Mouse (Mus musculus): ENCODE measurements around the gene Smurf2. TPM values are rescaled to one million over a fixed set of nuclear protein-coding genes. Genes with fewer than 3 reads are reported as not detected.
"Not testable (repeated sequence)": the region's sequence is repeated elsewhere in the genome, so short reads cannot be mapped to it uniquely, and the experiment has no call there.

Smurf2 gene
- polyA plus RNA-seq, 2 experiments = 21.2 to 22.1 TPM

DNA sequence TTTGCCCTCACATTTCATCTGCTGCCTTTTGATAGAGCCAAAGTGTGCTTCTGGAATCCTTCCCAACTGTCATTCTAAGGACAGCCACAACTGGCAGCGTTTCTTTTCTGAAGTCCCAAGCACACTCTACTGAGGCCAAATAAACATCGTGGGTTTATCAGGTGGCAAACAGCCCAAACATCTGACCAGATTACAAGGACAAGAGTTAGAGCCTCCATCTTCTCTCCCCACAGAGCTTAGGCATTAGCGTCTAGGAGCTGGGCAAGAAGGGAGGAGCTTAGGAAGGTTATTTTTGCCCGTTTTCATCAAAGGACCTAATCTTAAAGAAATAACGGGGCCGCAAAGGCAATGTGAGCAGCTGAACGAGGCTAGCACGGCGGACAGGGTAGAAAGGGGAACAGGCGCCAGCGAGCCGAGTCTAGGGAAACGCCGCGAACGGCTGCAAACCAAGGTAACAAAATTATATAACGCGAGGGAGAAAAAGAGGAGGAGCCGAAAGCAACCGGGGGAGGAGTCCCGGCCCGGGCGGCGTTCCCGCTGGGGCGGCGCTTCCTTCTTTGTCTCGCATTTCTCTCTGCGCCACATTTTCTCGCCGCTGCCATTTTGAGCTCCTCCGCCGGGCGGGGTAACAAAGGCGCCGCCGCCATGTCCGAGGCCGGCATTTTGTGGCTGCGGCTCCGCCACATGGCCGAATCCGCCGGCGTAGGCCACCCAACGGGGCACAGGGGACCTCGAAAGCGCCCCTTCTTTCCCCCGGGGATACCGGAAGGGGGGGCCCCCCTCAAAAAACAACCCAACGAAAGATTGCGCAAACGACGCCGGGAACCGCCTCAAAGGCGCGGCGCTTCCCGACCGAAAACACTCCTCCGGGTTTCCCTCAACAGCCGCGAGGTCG lies 133.1 kb downstream of the Smurf2 start:
- Histone ChIP-seq H3K4me2 (replicated peaks; ENCODE audit: low read depth, low read length, severe bottlenecking) (peak overlapping the region; percentile 58), H3K27me3 (ENCODE audit: control insufficient read depth, insufficient read depth, low read length) (no peaks in the 10 kb centered on the region), H3K4me1 (ENCODE audit: control insufficient read depth, insufficient read depth, low read length) (peaks cover 13% of the 10 kb centered on the region), H3K27ac (replicated peaks; ENCODE audit: low read depth, low read length) (peak overlapping the region; percentile 99), H3K9me3 (ENCODE audit: control insufficient read depth, low read length) (no peaks in the 10 kb centered on the region), H3K9ac (ENCODE audit: low read depth, low read length, severe bottlenecking) (peak overlapping the region; percentile 99), H3K4me3 (replicated peaks; ENCODE audit: low read length) (peak overlapping the region; percentile 95), H3K36me3 (ENCODE audit: control insufficient read depth, insufficient read depth, low read length) (peaks cover 49% of the 10 kb centered on the region)
- whole genome bisulfite sequencing = under 1% methylated on average over 64 of the region's 65 CpGs
- ATAC-seq (ENCODE audit: low FRiP score, low read depth) (peak; percentile 34; the same call in 1 of the 2 replicates), DNase-seq (ENCODE audit: low spot score) (peak; percentile 93)
- TF ChIP-seq POLR2A (IDR thresholded peaks at IDR 0.05; ENCODE audit: borderline replicate concordance, extremely low read depth, insufficient read depth, insufficient read length) = no peak

DNA sequence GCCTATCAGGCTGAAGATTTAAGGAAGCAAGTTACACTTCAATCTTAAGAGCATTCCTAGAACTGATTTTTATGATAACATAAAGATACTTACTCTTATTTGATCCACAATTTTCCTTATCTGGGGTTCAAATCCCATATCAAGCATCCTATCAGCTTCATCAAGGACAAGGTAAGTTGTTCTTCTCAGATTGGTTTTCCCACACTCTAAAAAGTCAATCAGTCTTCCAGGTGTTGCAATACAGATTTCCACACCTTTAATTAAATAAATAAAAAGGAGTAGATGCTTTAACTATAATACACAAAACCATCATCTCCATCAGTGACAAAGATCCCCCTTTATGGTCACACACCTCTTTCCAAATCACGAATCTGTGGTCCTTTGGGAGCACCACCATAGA lies 135.5 kb downstream of the Smurf2 start:
- no peak for ATAC-seq (ENCODE audit: low FRiP score, low read depth)
- no peak overlapping the region for H3K27ac ChIP-seq (replicated peaks; ENCODE audit: low read depth, low read length)
- H3K36me3 ChIP-seq (ENCODE audit: control insufficient read depth, insufficient read depth, low read length) = peaks cover 68% of the 10 kb centered on the region
- DNase-seq (ENCODE audit: low spot score) = no peak
- peak overlapping the region; percentile 95; the same call in 1 of the 2 replicates for H3K4me3 ChIP-seq (replicated peaks; ENCODE audit: low read length)
- TF ChIP-seq POLR2A (IDR thresholded peaks at IDR 0.05; ENCODE audit: borderline replicate concordance, extremely low read depth, insufficient read depth, insufficient read length) = no peak
- 76% methylated on average over 1 of the region's 1 CpGs for WGBS
- no peaks in the 10 kb centered on the region for H3K9me3 ChIP-seq (ENCODE audit: control insufficient read depth, low read length)
- H3K4me2 ChIP-seq (replicated peaks; ENCODE audit: low read depth, low read length, severe bottlenecking) = no peak overlapping the region
- H3K27me3 ChIP-seq (ENCODE audit: control insufficient read depth, insufficient read depth, low read length) = no peaks in the 10 kb centered on the region
- H3K4me1 ChIP-seq (ENCODE audit: control insufficient read depth, insufficient read depth, low read length) = peaks cover 13% of the 10 kb centered on the region
- no peak overlapping the region for H3K9ac ChIP-seq (ENCODE audit: low read depth, low read length, severe bottlenecking)

DNA sequence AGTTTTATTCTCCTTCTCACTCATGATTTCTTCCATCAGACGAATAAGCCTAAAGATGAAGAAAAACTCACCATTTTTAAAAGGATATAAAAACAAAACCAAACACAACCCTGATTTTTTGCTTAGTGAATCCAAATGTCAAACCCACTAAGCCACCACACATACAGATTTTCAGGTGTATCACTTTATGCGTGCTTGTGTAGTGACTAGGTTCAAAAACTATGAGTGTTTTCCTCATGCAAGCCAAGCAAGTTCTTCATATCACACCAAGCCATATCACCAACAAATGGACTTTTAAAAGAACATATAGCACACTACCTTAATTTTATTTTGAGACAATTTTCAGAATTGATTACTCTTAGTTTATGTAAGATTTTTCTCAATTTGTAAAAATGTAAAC lies 136.0 kb downstream of the Smurf2 start:
- Histone ChIP-seq H3K4me1 (ENCODE audit: control insufficient read depth, insufficient read depth, low read length) (peaks cover 13% of the 10 kb centered on the region), H3K9ac (ENCODE audit: low read depth, low read length, severe bottlenecking) (no peak overlapping the region), H3K27me3 (ENCODE audit: control insufficient read depth, insufficient read depth, low read length) (no peaks in the 10 kb centered on the region), H3K4me3 (replicated peaks; ENCODE audit: low read length) (no peak overlapping the region), H3K36me3 (ENCODE audit: control insufficient read depth, insufficient read depth, low read length) (peaks cover 73% of the 10 kb centered on the region), H3K4me2 (replicated peaks; ENCODE audit: low read depth, low read length, severe bottlenecking) (no peak overlapping the region), H3K9me3 (ENCODE audit: control insufficient read depth, low read length) (no peaks in the 10 kb centered on the region), H3K27ac (replicated peaks; ENCODE audit: low read depth, low read length) (no peak overlapping the region)
- 85% methylated on average over 2 of the region's 2 CpGs for WGBS
- DNase-seq (ENCODE audit: low spot score) = no peak
- no peak for ATAC-seq (ENCODE audit: low FRiP score, low read depth)
- TF ChIP-seq POLR2A (IDR thresholded peaks at IDR 0.05; ENCODE audit: borderline replicate concordance, extremely low read depth, insufficient read depth, insufficient read length) = no peak

DNA sequence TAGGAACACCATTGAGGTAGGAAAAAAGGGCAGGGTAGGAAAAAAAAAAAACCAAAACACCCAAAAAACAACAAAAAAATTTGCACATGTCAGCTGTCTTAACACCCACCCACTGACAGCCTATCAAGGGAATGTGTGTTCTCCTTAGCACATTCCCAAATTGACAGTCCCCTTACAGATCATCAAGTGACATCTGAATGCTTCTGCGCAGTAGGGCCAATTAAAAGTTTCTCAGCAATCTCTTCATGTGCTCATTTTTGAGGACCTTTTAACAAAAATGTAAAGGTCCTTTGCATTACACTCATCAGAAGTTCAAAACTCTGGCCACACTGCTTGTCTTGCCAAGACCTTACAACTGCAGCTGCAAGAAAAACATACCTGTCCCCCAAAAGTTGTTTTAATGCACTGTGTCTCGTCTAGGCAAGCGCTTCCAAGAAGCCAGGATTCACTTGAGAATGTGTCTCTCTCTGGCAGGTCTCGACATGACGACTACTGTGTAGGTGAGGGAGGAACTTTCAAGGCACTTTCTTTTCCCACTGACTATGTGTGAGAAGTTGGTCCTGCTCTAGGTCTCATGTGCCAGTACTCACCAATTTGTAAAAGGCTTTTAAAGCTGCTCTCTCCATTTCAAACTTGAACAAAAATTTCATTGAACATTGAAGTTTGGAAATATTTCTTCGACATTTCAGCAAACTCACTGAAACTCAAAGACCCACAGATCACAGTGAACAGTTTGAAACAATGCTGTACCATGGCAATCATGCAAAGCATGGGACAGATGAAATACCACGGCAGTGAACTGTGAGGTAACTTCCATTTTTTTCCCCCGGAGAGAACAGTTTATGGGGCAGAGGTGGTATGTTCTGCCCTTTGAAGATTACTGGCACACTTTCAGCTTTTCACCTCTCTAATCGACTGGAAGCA lies 137.4 kb downstream of the Smurf2 start:
- Histone ChIP-seq H3K27ac (replicated peaks; ENCODE audit: low read depth, low read length) (no peak overlapping the region), H3K9me3 (ENCODE audit: control insufficient read depth, low read length) (no peaks in the 10 kb centered on the region), H3K9ac (ENCODE audit: low read depth, low read length, severe bottlenecking) (no peak overlapping the region), H3K4me1 (ENCODE audit: control insufficient read depth, insufficient read depth, low read length) (peaks cover 13% of the 10 kb centered on the region), H3K4me3 (replicated peaks; ENCODE audit: low read length) (no peak overlapping the region), H3K36me3 (ENCODE audit: control insufficient read depth, insufficient read depth, low read length) (peaks cover 73% of the 10 kb centered on the region), H3K27me3 (ENCODE audit: control insufficient read depth, insufficient read depth, low read length) (no peaks in the 10 kb centered on the region), H3K4me2 (replicated peaks; ENCODE audit: low read depth, low read length, severe bottlenecking) (no peak overlapping the region)
- DNase-seq (ENCODE audit: low spot score) (no peak), ATAC-seq (ENCODE audit: low FRiP score, low read depth) (no peak)
- WGBS = 77% methylated on average over 9 of the region's 9 CpGs
- TF ChIP-seq POLR2A (IDR thresholded peaks at IDR 0.05; ENCODE audit: borderline replicate concordance, extremely low read depth, insufficient read depth, insufficient read length) = no peak

DNA sequence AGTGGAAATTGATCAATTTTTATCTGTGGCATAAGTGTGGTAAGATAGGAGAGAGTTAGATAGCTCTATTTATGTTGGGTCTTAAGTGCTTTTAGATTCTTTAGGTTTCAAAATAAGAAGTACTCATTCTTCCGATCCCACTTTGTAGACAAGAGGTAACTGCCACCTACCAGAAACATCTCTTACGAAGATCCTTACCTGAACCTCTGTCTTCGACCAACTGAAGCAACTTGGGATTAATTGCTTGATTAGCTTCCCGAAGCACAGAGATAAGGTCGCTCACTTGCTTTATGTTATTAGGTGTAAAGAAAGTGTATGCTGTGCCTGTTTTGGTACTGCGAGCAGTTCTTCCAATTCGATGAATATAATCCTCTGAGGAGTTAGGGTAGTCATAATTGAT lies 138.2 kb downstream of the Smurf2 start:
- Histone ChIP-seq H3K36me3 (ENCODE audit: control insufficient read depth, insufficient read depth, low read length) (peaks cover 73% of the 10 kb centered on the region), H3K4me1 (ENCODE audit: control insufficient read depth, insufficient read depth, low read length) (peaks cover 13% of the 10 kb centered on the region)
- not testable (repeated sequence) for DNase-seq (ENCODE audit: low spot score); H3K4me2 ChIP-seq (replicated peaks; ENCODE audit: low read depth, low read length, severe bottlenecking); H3K9ac ChIP-seq (ENCODE audit: low read depth, low read length, severe bottlenecking); H3K27me3 ChIP-seq (ENCODE audit: control insufficient read depth, insufficient read depth, low read length); H3K27ac ChIP-seq (replicated peaks; ENCODE audit: low read depth, low read length); H3K9me3 ChIP-seq (ENCODE audit: control insufficient read depth, low read length); ATAC-seq (ENCODE audit: low FRiP score, low read depth); H3K4me3 ChIP-seq (replicated peaks; ENCODE audit: low read length)
- WGBS = 86% methylated on average over 7 of the region's 7 CpGs

All from limb, embryonic 14.5 days (tissue).